Mouse (Mus musculus): Measurements from ENCODE around the gene Vmn1r21.
"Not testable (repeated sequence)": the region's sequence is repeated elsewhere in the genome, so short reads cannot be mapped to it uniquely, and the experiment has no call there.

The Vmn1r21 gene

GRCm38 (mm10) chr6:57850286-57850685, at the start of gene Vmn1r21:
Gene Vmn1r21 (minus strand): TSS chr6:57850343.
- no peak for DNase-seq

GRCm38 (mm10) chr6:57859043-57860042, 9.2 kb upstream of the Vmn1r21 start:
- DNase-seq, result peak; percentile 6

GRCm38 (mm10) chr6:57851177-57851576, 1.0 kb upstream of the Vmn1r21 start:
- DNase-seq, result not testable (repeated sequence)

- DNase-seq, result no peak
Measured at GRCm38 (mm10) chr6:57839693-57840408, 10.3 kb downstream of the Vmn1r21 start.

GRCm38 (mm10) chr6:57825259-57825715, 24.9 kb downstream of the Vmn1r21 start:
- no peak for DNase-seq

GRCm38 (mm10) chr6:57824422-57825258, 25.5 kb downstream of the Vmn1r21 start, which contains the start of gene Vopp1:
Gene Vopp1 (minus strand): TSS chr6:57825159.
- peak; percentile 82 for DNase-seq

- no peak for DNase-seq
Measured at GRCm38 (mm10) chr6:57823461-57823860, 26.7 kb downstream of the Vmn1r21 start.

- DNase-seq, result no peak
Measured at GRCm38 (mm10) chr6:57822648-57823410, 27.3 kb downstream of the Vmn1r21 start.

- DNase-seq, result no peak
Measured at GRCm38 (mm10) chr6:57814436-57814940, 35.7 kb downstream of the Vmn1r21 start.

- no peak for DNase-seq
Measured at GRCm38 (mm10) chr6:57811748-57812730, 38.1 kb downstream of the Vmn1r21 start.

GRCm38 (mm10) chr6:57805218-57806069, 44.7 kb downstream of the Vmn1r21 start:
- no peak for DNase-seq

- no peak for DNase-seq
Measured at GRCm38 (mm10) chr6:57803130-57803529, 47.0 kb downstream of the Vmn1r21 start.

GRCm38 (mm10) chr6:57798986-57799385, 51.2 kb downstream of the Vmn1r21 start:
- no peak for DNase-seq

- no peak for DNase-seq
Measured at GRCm38 (mm10) chr6:57796853-57797423, 53.2 kb downstream of the Vmn1r21 start.

GRCm38 (mm10) chr6:57795835-57796234, 54.3 kb downstream of the Vmn1r21 start:
- no peak for DNase-seq

All from cerebellum, adult 9-11 months (tissue).